Mouse (Mus musculus): Measurements from ENCODE around the gene Fmod. TPM values are rescaled to one million over a fixed set of nuclear protein-coding genes. Genes with fewer than 3 reads are reported as not detected.

Fmod gene
- total RNA-seq, 1 experiment from 2014 or later = not detected

GRCm38 (mm10) chr1:134049542-134049941 lies 12.5 kb downstream of the Fmod start:
- ATAC-seq (replicated peaks in 1 of 2; ENCODE audit: insufficient read depth in 1 of 2, low FRiP score in 2 of 2, low TSS enrichment in 1 of 2, low read depth in 1 of 2, poor library complexity in 2 of 2, severe bottlenecking in 2 of 2) = no peak

DNA sequence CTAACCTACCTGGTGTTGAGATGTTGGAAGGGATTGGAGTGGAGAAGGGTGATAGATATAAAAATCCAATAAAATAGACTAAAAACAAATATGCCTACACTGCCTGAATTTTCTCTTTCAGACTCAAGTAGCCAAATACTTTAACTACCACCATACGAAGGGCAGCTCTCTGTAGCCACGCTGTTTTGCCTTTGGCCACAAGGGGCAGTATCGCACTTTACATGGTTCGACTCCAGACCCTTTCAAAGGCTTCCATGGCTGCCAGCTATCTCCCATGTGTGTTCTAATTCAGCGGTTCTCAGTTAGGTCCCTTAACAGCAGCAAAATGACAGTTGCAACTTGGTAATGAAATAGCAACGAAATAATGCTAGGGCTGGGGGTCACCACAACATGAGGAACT lies 16.2 kb downstream of the Fmod start:
- peak; percentile 77 to 79 for ATAC-seq (replicated peaks in 1 of 2; ENCODE audit: insufficient read depth in 1 of 2, low FRiP score in 2 of 2, low TSS enrichment in 1 of 2, low read depth in 1 of 2, poor library complexity in 2 of 2, severe bottlenecking in 2 of 2)

- ATAC-seq (replicated peaks in 1 of 2; ENCODE audit: insufficient read depth in 1 of 2, low FRiP score in 2 of 2, low TSS enrichment in 1 of 2, low read depth in 1 of 2, poor library complexity in 2 of 2, severe bottlenecking in 2 of 2) = no peak
These were observed 18.0 kb downstream of the Fmod start for GRCm38 (mm10) chr1:134055058-134055457.

DNA sequence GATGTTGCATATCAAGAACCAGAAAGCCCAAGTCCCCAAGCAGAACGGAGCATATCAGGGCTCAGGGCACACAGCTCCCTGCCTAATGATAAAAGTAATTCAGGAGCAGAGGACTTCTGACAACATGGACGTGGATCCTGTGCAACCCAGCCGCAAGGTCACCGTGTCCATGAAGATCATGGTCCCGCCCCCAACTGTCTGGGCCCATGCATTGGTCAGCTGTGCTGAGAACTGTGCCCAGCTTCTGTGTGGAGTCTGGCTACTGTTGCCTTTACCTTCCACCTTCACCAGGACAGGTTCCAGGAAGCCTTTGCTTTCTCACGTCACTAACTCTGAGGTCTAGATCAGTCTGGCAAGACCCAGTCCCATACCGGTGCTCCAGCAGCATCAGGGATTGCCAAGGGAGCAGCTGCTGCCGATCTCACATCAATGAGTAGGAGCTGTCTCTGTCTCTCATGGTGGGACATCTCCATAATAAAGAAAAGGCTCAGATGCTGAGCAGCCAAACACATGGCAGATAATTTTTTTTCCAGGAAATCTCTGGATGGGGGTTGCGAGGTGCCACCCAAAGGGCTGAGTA lies 18.7 kb downstream of the Fmod start:
- ATAC-seq (replicated peaks in 1 of 2; ENCODE audit: insufficient read depth in 1 of 2, low FRiP score in 2 of 2, low TSS enrichment in 1 of 2, low read depth in 1 of 2, poor library complexity in 2 of 2, severe bottlenecking in 2 of 2) = no peak

DNA sequence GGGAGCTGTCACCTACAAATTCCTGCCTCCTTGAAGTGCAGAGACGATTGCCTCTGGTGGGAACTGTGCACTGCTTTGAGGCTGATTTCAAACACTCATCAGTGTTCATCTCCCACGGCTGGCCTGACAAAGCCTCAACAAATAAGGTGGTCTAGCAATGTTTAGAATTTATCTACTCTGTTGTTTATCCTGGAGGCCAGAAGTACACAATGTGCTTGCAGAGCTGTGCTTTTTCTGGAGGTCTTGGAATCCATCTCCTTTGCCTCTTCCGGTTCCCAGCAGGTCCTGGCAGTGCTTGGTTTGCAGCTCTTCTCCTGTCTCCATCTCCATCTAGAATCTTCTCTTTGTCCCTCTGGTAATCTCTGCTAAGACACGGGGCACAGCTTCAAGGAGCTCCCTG lies 19.2 kb downstream of the Fmod start:
- no peak for ATAC-seq (replicated peaks in 1 of 2; ENCODE audit: insufficient read depth in 1 of 2, low FRiP score in 2 of 2, low TSS enrichment in 1 of 2, low read depth in 1 of 2, poor library complexity in 2 of 2, severe bottlenecking in 2 of 2)

GRCm38 (mm10) chr1:134057736-134058135 lies 20.7 kb downstream of the Fmod start:
- ATAC-seq (replicated peaks in 1 of 2; ENCODE audit: insufficient read depth in 1 of 2, low FRiP score in 2 of 2, low TSS enrichment in 1 of 2, low read depth in 1 of 2, poor library complexity in 2 of 2, severe bottlenecking in 2 of 2) = no peak

DNA sequence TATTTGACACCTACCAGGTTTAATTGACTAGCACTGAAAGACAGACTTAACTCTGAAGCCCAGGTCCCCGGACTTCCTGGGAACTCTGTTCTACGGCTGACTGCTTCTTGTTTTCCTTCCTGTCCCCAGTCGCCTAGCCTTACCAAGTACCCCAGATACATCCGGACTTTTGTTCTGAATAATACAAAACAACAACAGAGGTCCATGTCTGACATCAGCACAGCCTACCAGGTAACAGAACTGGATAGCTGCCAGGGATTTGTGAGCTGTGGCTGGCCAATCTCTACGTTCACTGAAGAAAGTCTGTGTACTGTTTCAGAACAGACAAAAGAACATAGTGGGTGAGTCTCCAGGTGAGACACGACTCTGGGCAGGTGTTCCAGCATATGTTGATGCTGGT lies 21.8 kb downstream of the Fmod start:
- ATAC-seq (replicated peaks in 1 of 2; ENCODE audit: insufficient read depth in 1 of 2, low FRiP score in 2 of 2, low TSS enrichment in 1 of 2, low read depth in 1 of 2, poor library complexity in 2 of 2, severe bottlenecking in 2 of 2) = no peak

GRCm38 (mm10) chr1:134059739-134060695 lies 23.0 kb downstream of the Fmod start:
- 0 out of 4 replicates have a peak, but pooled peaks have one; percentile 18 to 23 for ATAC-seq (replicated peaks in 1 of 2; ENCODE audit: insufficient read depth in 1 of 2, low FRiP score in 2 of 2, low TSS enrichment in 1 of 2, low read depth in 1 of 2, poor library complexity in 2 of 2, severe bottlenecking in 2 of 2)

- peak; percentile 83 to 84 for ATAC-seq (replicated peaks in 1 of 2; ENCODE audit: insufficient read depth in 1 of 2, low FRiP score in 2 of 2, low TSS enrichment in 1 of 2, low read depth in 1 of 2, poor library complexity in 2 of 2, severe bottlenecking in 2 of 2)
These were observed 24.0 kb downstream of the Fmod start for GRCm38 (mm10) chr1:134060849-134061569.

- no peak for ATAC-seq (replicated peaks in 1 of 2; ENCODE audit: insufficient read depth in 1 of 2, low FRiP score in 2 of 2, low TSS enrichment in 1 of 2, low read depth in 1 of 2, poor library complexity in 2 of 2, severe bottlenecking in 2 of 2)
These were observed 24.9 kb downstream of the Fmod start for GRCm38 (mm10) chr1:134061915-134062314.

- no peak for ATAC-seq (replicated peaks in 1 of 2; ENCODE audit: insufficient read depth in 1 of 2, low FRiP score in 2 of 2, low TSS enrichment in 1 of 2, low read depth in 1 of 2, poor library complexity in 2 of 2, severe bottlenecking in 2 of 2)
These were observed 25.5 kb downstream of the Fmod start for GRCm38 (mm10) chr1:134062411-134063085.

GRCm38 (mm10) chr1:134063086-134063772 lies 26.2 kb downstream of the Fmod start:
- ATAC-seq (replicated peaks in 1 of 2; ENCODE audit: insufficient read depth in 1 of 2, low FRiP score in 2 of 2, low TSS enrichment in 1 of 2, low read depth in 1 of 2, poor library complexity in 2 of 2, severe bottlenecking in 2 of 2) = no peak

DNA sequence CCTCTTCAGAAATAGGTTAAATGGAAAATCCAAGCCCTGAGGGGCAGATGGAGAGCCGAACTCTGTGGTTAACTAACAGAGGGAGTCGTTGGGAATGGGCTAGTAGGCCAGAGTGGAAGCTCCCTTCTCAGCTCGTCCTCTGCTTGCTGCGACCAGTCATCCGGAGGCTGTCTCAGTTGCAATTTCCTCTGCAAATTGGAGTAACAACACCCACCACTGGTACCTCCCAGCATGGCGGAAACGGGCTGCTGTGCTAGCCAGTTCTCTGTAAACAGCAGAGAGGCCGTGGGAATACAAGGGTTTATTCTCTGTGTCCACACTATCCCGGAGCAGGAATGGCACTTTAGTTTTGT lies 26.7 kb downstream of the Fmod start:
- no peak for ATAC-seq (replicated peaks in 1 of 2; ENCODE audit: insufficient read depth in 1 of 2, low FRiP score in 2 of 2, low TSS enrichment in 1 of 2, low read depth in 1 of 2, poor library complexity in 2 of 2, severe bottlenecking in 2 of 2)

DNA sequence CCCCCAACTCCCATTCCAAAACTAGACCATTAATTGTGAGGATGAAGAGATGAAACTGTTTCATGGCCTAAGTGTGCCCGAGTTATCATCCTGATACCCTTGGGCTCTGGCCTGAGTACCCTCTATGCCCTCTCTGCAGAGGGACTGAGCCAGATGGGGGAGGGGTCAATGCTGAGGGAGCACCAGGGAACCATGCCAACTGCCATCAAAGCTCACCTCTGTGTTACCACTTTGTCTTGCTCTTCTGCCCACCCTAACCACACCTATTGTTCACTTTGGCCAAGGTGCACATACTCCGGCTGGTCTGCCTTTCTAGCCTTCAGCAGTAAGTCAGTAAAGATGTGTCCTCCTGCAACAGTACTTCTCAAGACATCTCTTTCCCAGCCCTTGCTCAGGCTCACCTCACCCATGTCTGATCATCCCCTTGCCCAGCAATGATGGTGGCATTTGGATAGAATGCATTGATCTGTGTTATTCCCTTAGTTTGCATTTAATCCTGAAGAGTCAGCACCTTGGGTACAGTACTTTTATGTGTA lies 27.3 kb downstream of the Fmod start:
- ATAC-seq (replicated peaks in 1 of 2; ENCODE audit: insufficient read depth in 1 of 2, low FRiP score in 2 of 2, low TSS enrichment in 1 of 2, low read depth in 1 of 2, poor library complexity in 2 of 2, severe bottlenecking in 2 of 2) = no peak

GRCm38 (mm10) chr1:134065241-134065809 lies 28.3 kb downstream of the Fmod start:
- ATAC-seq (replicated peaks in 1 of 2; ENCODE audit: insufficient read depth in 1 of 2, low FRiP score in 2 of 2, low TSS enrichment in 1 of 2, low read depth in 1 of 2, poor library complexity in 2 of 2, severe bottlenecking in 2 of 2) = 0 out of 4 replicates have a peak, but pooled peaks have one; percentile 10 to 12

DNA sequence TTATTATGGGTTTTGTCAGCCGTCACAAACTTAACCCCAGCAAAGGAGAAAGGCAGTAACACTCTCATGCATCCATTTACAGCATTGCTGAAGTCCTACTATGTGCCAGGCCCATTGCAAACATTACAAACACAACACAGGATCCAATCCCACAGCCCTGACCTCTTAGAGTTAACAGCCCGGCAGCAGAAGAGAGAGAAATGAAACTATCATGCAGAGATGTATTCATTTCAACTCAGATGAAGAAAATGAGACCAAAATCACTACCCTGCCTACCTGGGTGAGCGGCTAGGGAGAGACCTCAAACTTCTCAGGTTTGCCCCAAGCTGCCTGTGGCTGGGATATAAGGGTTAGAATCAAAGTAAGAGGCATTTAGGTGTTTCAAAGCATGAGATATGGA lies 29.5 kb downstream of the Fmod start:
- ATAC-seq (replicated peaks in 1 of 2; ENCODE audit: insufficient read depth in 1 of 2, low FRiP score in 2 of 2, low TSS enrichment in 1 of 2, low read depth in 1 of 2, poor library complexity in 2 of 2, severe bottlenecking in 2 of 2) = no peak
